Mouse (Mus musculus): ENCODE measurements around the gene Cit. TPM values are rescaled to one million over a fixed set of nuclear protein-coding genes. Genes with fewer than 3 reads are reported as not detected.

The Cit gene
- polyA plus RNA-seq, 1 experiment from 2014 or later = 21.5 TPM

GRCm38 (mm10) chr5:115942389-115942788 is 97.3 kb downstream of the Cit start:
- Histone ChIP-seq H3K27me3 (replicated peaks; ENCODE audit: control insufficient read depth, insufficient read depth, low read length) (no peaks in the 10 kb centered on the region), H3K4me3 (ENCODE audit: low read length) (no peak overlapping the region), H3K9me3 (ENCODE audit: control insufficient read depth, low read length) (no peaks in the 10 kb centered on the region; the same call in 1 of the 2 replicates), H3K4me2 (ENCODE audit: low read depth, low read length) (no peak overlapping the region), H3K4me1 (ENCODE audit: control insufficient read depth, insufficient read depth, low read length) (no peaks in the 10 kb centered on the region), H3K36me3 (ENCODE audit: control insufficient read depth, insufficient read depth, low read length) (peaks cover 12% of the 10 kb centered on the region), H3K27ac (ENCODE audit: low read length) (no peak overlapping the region), H3K9ac (ENCODE audit: low read depth, low read length) (no peak overlapping the region)
- WGBS = 94% methylated on average over 3 of the region's 3 CpGs
- ATAC-seq = no peak

GRCm38 (mm10) chr5:115944791-115945490 is 99.9 kb downstream of the Cit start:
- peaks cover 7% of the 10 kb centered on the region; the same call in 1 of the 2 replicates for H3K36me3 ChIP-seq (ENCODE audit: control insufficient read depth, insufficient read depth, low read length)
- WGBS = 64% methylated on average over 11 of the region's 11 CpGs
- ATAC-seq = no peak

GRCm38 (mm10) chr5:115947622-115948353 is 102.7 kb downstream of the Cit start:
- 87% methylated on average over 15 of the region's 15 CpGs for WGBS
- Histone ChIP-seq H3K4me1 (ENCODE audit: control insufficient read depth, insufficient read depth, low read length) (no peaks in the 10 kb centered on the region), H3K27me3 (replicated peaks; ENCODE audit: control insufficient read depth, insufficient read depth, low read length) (no peaks in the 10 kb centered on the region), H3K9ac (ENCODE audit: low read depth, low read length) (no peak overlapping the region), H3K36me3 (ENCODE audit: control insufficient read depth, insufficient read depth, low read length) (peaks cover 9% of the 10 kb centered on the region), H3K27ac (ENCODE audit: low read length) (no peak overlapping the region), H3K9me3 (ENCODE audit: control insufficient read depth, low read length) (no peaks in the 10 kb centered on the region), H3K4me2 (ENCODE audit: low read depth, low read length) (no peak overlapping the region), H3K4me3 (ENCODE audit: low read length) (no peak overlapping the region)
- ATAC-seq = no peak

More at GRCm38 (mm10) chr5:115944791-115945490, 99.9 kb downstream of the Cit start:
- Histone ChIP-seq H3K9me3 (ENCODE audit: control insufficient read depth, low read length) (no peaks in the 10 kb centered on the region; the same call in 1 of the 2 replicates), H3K4me2 (ENCODE audit: low read depth, low read length) (no peak overlapping the region), H3K4me3 (ENCODE audit: low read length) (no peak overlapping the region), H3K4me1 (ENCODE audit: control insufficient read depth, insufficient read depth, low read length) (no peaks in the 10 kb centered on the region), H3K9ac (ENCODE audit: low read depth, low read length) (no peak overlapping the region), H3K27ac (ENCODE audit: low read length) (no peak overlapping the region), H3K27me3 (replicated peaks; ENCODE audit: control insufficient read depth, insufficient read depth, low read length) (no peaks in the 10 kb centered on the region)

- WGBS = 89% methylated on average over 7 of the region's 7 CpGs
- no peak for ATAC-seq
These were observed 105.9 kb downstream of the Cit start for GRCm38 (mm10) chr5:115950936-115951335.

GRCm38 (mm10) chr5:115953173-115953572 is 108.1 kb downstream of the Cit start:
- Histone ChIP-seq H3K4me2 (ENCODE audit: low read depth, low read length) (no peak overlapping the region), H3K4me3 (ENCODE audit: low read length) (no peak overlapping the region), H3K9me3 (ENCODE audit: control insufficient read depth, low read length) (no peaks in the 10 kb centered on the region), H3K27me3 (replicated peaks; ENCODE audit: control insufficient read depth, insufficient read depth, low read length) (no peaks in the 10 kb centered on the region), H3K9ac (ENCODE audit: low read depth, low read length) (no peak overlapping the region), H3K36me3 (ENCODE audit: control insufficient read depth, insufficient read depth, low read length) (peaks cover 28% of the 10 kb centered on the region), H3K27ac (ENCODE audit: low read length) (no peak overlapping the region), H3K4me1 (ENCODE audit: control insufficient read depth, insufficient read depth, low read length) (no peaks in the 10 kb centered on the region)
- WGBS = 97% methylated on average over 6 of the region's 6 CpGs
- no peak for ATAC-seq

More at GRCm38 (mm10) chr5:115950936-115951335, 105.9 kb downstream of the Cit start:
- Histone ChIP-seq H3K4me3 (ENCODE audit: low read length) (no peak overlapping the region), H3K4me2 (ENCODE audit: low read depth, low read length) (no peak overlapping the region), H3K27me3 (replicated peaks; ENCODE audit: control insufficient read depth, insufficient read depth, low read length) (no peaks in the 10 kb centered on the region), H3K9me3 (ENCODE audit: control insufficient read depth, low read length) (no peaks in the 10 kb centered on the region), H3K36me3 (ENCODE audit: control insufficient read depth, insufficient read depth, low read length) (peaks cover 18% of the 10 kb centered on the region), H3K9ac (ENCODE audit: low read depth, low read length) (no peak overlapping the region), H3K4me1 (ENCODE audit: control insufficient read depth, insufficient read depth, low read length) (no peaks in the 10 kb centered on the region), H3K27ac (ENCODE audit: low read length) (no peak overlapping the region)

- ATAC-seq = no peak
- Histone ChIP-seq H3K9me3 (ENCODE audit: control insufficient read depth, low read length) (no peaks in the 10 kb centered on the region), H3K36me3 (ENCODE audit: control insufficient read depth, insufficient read depth, low read length) (peaks cover 28% of the 10 kb centered on the region), H3K4me1 (ENCODE audit: control insufficient read depth, insufficient read depth, low read length) (no peaks in the 10 kb centered on the region), H3K9ac (ENCODE audit: low read depth, low read length) (no peak overlapping the region), H3K4me2 (ENCODE audit: low read depth, low read length) (no peak overlapping the region), H3K27me3 (replicated peaks; ENCODE audit: control insufficient read depth, insufficient read depth, low read length) (no peaks in the 10 kb centered on the region), H3K4me3 (ENCODE audit: low read length) (no peak overlapping the region), H3K27ac (ENCODE audit: low read length) (no peak overlapping the region)
- 92% methylated on average over 6 of the region's 6 CpGs for WGBS
These were observed 109.0 kb downstream of the Cit start for GRCm38 (mm10) chr5:115954084-115954483.

- Histone ChIP-seq H3K9me3 (ENCODE audit: control insufficient read depth, low read length) (no peaks in the 10 kb centered on the region), H3K4me3 (ENCODE audit: low read length) (no peak overlapping the region), H3K4me2 (ENCODE audit: low read depth, low read length) (no peak overlapping the region), H3K27ac (ENCODE audit: low read length) (no peak overlapping the region), H3K36me3 (ENCODE audit: control insufficient read depth, insufficient read depth, low read length) (peaks cover 28% of the 10 kb centered on the region), H3K4me1 (ENCODE audit: control insufficient read depth, insufficient read depth, low read length) (no peaks in the 10 kb centered on the region), H3K9ac (ENCODE audit: low read depth, low read length) (no peak overlapping the region), H3K27me3 (replicated peaks; ENCODE audit: control insufficient read depth, insufficient read depth, low read length) (no peaks in the 10 kb centered on the region)
- no peak for ATAC-seq
- 88% methylated on average over 14 of the region's 14 CpGs for WGBS
These were observed 109.5 kb downstream of the Cit start for GRCm38 (mm10) chr5:115954549-115954948.

GRCm38 (mm10) chr5:115955131-115955530 is 110.1 kb downstream of the Cit start:
- H3K36me3 ChIP-seq (ENCODE audit: control insufficient read depth, insufficient read depth, low read length) = peaks cover 28% of the 10 kb centered on the region
- no peak overlapping the region for H3K27ac ChIP-seq (ENCODE audit: low read length)
- WGBS = 91% methylated on average over 14 of the region's 14 CpGs
- no peak overlapping the region for H3K9ac ChIP-seq (ENCODE audit: low read depth, low read length)
- ATAC-seq = no peak
- no peak overlapping the region for H3K4me3 ChIP-seq (ENCODE audit: low read length)
- H3K4me2 ChIP-seq (ENCODE audit: low read depth, low read length) = no peak overlapping the region
- H3K4me1 ChIP-seq (ENCODE audit: control insufficient read depth, insufficient read depth, low read length) = no peaks in the 10 kb centered on the region
- H3K27me3 ChIP-seq (replicated peaks; ENCODE audit: control insufficient read depth, insufficient read depth, low read length) = no peaks in the 10 kb centered on the region
- no peaks in the 10 kb centered on the region for H3K9me3 ChIP-seq (ENCODE audit: control insufficient read depth, low read length)

- no peaks in the 10 kb centered on the region for H3K27me3 ChIP-seq (replicated peaks; ENCODE audit: control insufficient read depth, insufficient read depth, low read length)
- no peaks in the 10 kb centered on the region for H3K4me1 ChIP-seq (ENCODE audit: control insufficient read depth, insufficient read depth, low read length)
- no peak for ATAC-seq
- H3K27ac ChIP-seq (ENCODE audit: low read length) = no peak overlapping the region
- 96% methylated on average over 14 of the region's 14 CpGs for WGBS
- H3K9ac ChIP-seq (ENCODE audit: low read depth, low read length) = no peak overlapping the region
- H3K9me3 ChIP-seq (ENCODE audit: control insufficient read depth, low read length) = no peaks in the 10 kb centered on the region
- H3K4me3 ChIP-seq (ENCODE audit: low read length) = no peak overlapping the region
- peaks cover 25% of the 10 kb centered on the region for H3K36me3 ChIP-seq (ENCODE audit: control insufficient read depth, insufficient read depth, low read length)
- H3K4me2 ChIP-seq (ENCODE audit: low read depth, low read length) = no peak overlapping the region
These were observed 111.0 kb downstream of the Cit start for GRCm38 (mm10) chr5:115956048-115956447.

Data from intestine, embryonic 16.5 days (tissue).